Mouse (Mus musculus) kidney, adult 2 months (tissue): ENCODE data around the gene Wsb1. TPM values are rescaled to one million over a fixed set of nuclear protein-coding genes. Genes with fewer than 3 reads are reported as not detected.

Source experiments
- DNase-seq: peaks from one replicate; pipeline ENCODE4 v3.0.0; 2021
- H3K27ac ChIP-seq: fragments of 200-500 bp; 2 replicates; pipeline ENCODE4 v1.5.1; 2012; ENCODE audit warnings: low read depth, low read length, control low read depth, inconsistent platforms; ENCODE audit not compliant: insufficient read depth
- H3K27me3 ChIP-seq: fragments of 200-500 bp; replicated peaks from 2 replicates; pipeline ENCODE4 v1.6.1; 2012; ENCODE audit warnings: mild to moderate bottlenecking, moderate library complexity, low read length, inconsistent platforms; ENCODE audit not compliant: control insufficient read depth, insufficient read depth
- H3K36me3 ChIP-seq: fragments of 200-500 bp; 2 replicates; pipeline ENCODE4 v1.6.1; 2012; ENCODE audit warnings: mild to moderate bottlenecking, moderate library complexity, low read length, inconsistent platforms; ENCODE audit not compliant: control insufficient read depth, insufficient read depth
- H3K4me1 ChIP-seq: fragments of 200-500 bp; 2 replicates; pipeline ENCODE4 v1.6.1; 2011; ENCODE audit warnings: low read length; ENCODE audit not compliant: control insufficient read depth, insufficient read depth
- H3K4me3 ChIP-seq: fragments of 200-500 bp; 2 replicates; pipeline ENCODE4 v1.5.1; 2011; ENCODE audit warnings: mild to moderate bottlenecking, low read depth, low read length, control low read depth; ENCODE audit not compliant: insufficient read depth
- CTCF ChIP-seq: fragments of 200-500 bp; conservative IDR thresholded peaks from 2 replicates; pipeline ENCODE4 v1.5.1; 2011; ENCODE audit warnings: low read depth, mild to moderate bottlenecking, control low read depth, low read length, moderate library complexity, mixed read lengths; ENCODE audit not compliant: insufficient read depth, insufficient read length
- POLR2A ChIP-seq: fragments of 200-500 bp; IDR thresholded peaks from one replicate; pipeline ENCODE4 v1.6.1; 2011; ENCODE audit warnings: low read depth, low read length, control low read depth
- WGBS: fragments of 180-500 bp; shearing (Covaris S2); methylation state at CpG from one replicate; pipeline ENCODE4 v1.1.7; 2018; 5-methylcytosine and 5-hydroxymethylcytosine counted together
- polyA plus RNA-seq: library from polyadenylated mRNA; depleted of rRNA; stranded (reverse); fragments of >200 nt; gene quantifications from 2 replicates; pipeline ENCODE4 v1.2.3, GENCODE M21; 2012; rRNA removed

Wsb1 gene
- polyA plus RNA-seq, 1 experiment: 59.3 TPM

- no peaks in the 10 kb centered on the region for H3K4me1 ChIP-seq
- H3K27me3 ChIP-seq: no peaks in the 10 kb centered on the region
- no peak overlapping the region for H3K27ac ChIP-seq
- no peak overlapping the region for H3K4me3 ChIP-seq
- WGBS: 92% methylated on average over 2 of the region's 2 CpGs
- DNase-seq: no peak
- H3K36me3 ChIP-seq: no peaks in the 10 kb centered on the region
- no peak for TF ChIP-seq POLR2A
- no peak for TF ChIP-seq CTCF
Measured at GRCm38 (mm10) chr11:79190257-79190656, 64.2 kb downstream of the Wsb1 start.

Other genes starting within 250 kb of the Wsb1 start
- 7.8 and 9.8 TPM in 2 replicates for gene Ksr1, start 108.3 kb downstream of the Wsb1 start, polyA plus RNA-seq
- gene Gm9964, start 42.2 kb upstream of the Wsb1 start, polyA plus RNA-seq: not detected in 2 replicates
- gene Nf1, start 85.0 kb upstream of the Wsb1 start, polyA plus RNA-seq: 10.2 TPM in 2 replicates
- 0.04 and 0.16 TPM in 2 replicates for gene Omg, start 249.4 kb upstream of the Wsb1 start, polyA plus RNA-seq